Mouse (Mus musculus) granulocyte monocyte progenitor cell, adult 5-6 weeks (primary cell): ENCODE measurements around the gene Tigd3. TPM values are rescaled to one million over a fixed set of nuclear protein-coding genes. Genes with fewer than 3 reads are reported as not detected.
A peak's percentile ranks its signal among the peaks of the same experiment; 100 is the strongest.

Experiments used
- ATAC-seq: replicated peaks from 2 replicates; pipeline ENCODE4 v1.8.0; 2016; ENCODE audit warnings: mild to moderate bottlenecking, moderate TSS enrichment, inconsistent platforms; ENCODE audit not compliant: poor library complexity, severe bottlenecking
- total RNA-seq, 2 experiments: library from RNA; stranded (forward) in 1 of 2; stranded (reverse) in 1 of 2; fragments of 200-712, 200-1000 nt in 1 of 2; fragments of >200 nt in 1 of 2; fragmentation: Nextera tagmentation in 1 of 2; gene quantifications; 2 replicates each; pipeline ENCODE4 v1.2.3; 2014 to 2017

Tigd3 gene
- total RNA-seq, 2 experiments from 2014 or later, result 1.1 to 4.4 TPM

- peak; percentile 7 for ATAC-seq
Observed at GRCm38 (mm10) chr19:5848826-5849672, 44.9 kb downstream of the Tigd3 start.

GRCm38 (mm10) chr19:5848032-5848825 is 45.7 kb downstream of the Tigd3 start:
- ATAC-seq, result no peak

- no peak for ATAC-seq
Observed at GRCm38 (mm10) chr19:5847306-5847796, 46.6 kb downstream of the Tigd3 start.

- ATAC-seq, result peak; percentile 17
Observed at GRCm38 (mm10) chr19:5846557-5847305, 47.2 kb downstream of the Tigd3 start.

GRCm38 (mm10) chr19:5846154-5846553 is 47.8 kb downstream of the Tigd3 start:
- no peak for ATAC-seq

- ATAC-seq, result peak; percentile 23
Observed at GRCm38 (mm10) chr19:5845319-5846135, 48.4 kb downstream of the Tigd3 start.

- ATAC-seq, result peak; percentile 13
Observed at GRCm38 (mm10) chr19:5844831-5845318, 49.1 kb downstream of the Tigd3 start.

- no peak for ATAC-seq
Observed at GRCm38 (mm10) chr19:5843781-5844691, 49.9 kb downstream of the Tigd3 start.

GRCm38 (mm10) chr19:5842785-5843730 is 50.9 kb downstream of the Tigd3 start:
- ATAC-seq, result 0 out of 2 replicates have a peak, but pooled peaks have one; percentile 2

- ATAC-seq, result no peak
Observed at GRCm38 (mm10) chr19:5841999-5842784, 51.8 kb downstream of the Tigd3 start.

- no peak for ATAC-seq
Observed at GRCm38 (mm10) chr19:5841389-5841946, 52.5 kb downstream of the Tigd3 start.

Other genes starting within 250 kb of the Tigd3 start
Only the 30 nearest of the 31 such genes appear.
- gene Sipa1, start 230.4 kb downstream of the Tigd3 start, total RNA-seq (2014; fragmentation: Nextera tagmentation), result 56.8 and 65.9 TPM in 2 replicates
- 17.3 and 20.8 TPM in 2 replicates for gene Sipa1, start 230.4 kb downstream of the Tigd3 start, total RNA-seq (2017)
- 23.0 and 30.4 TPM in 2 replicates for gene Map3k11, start 205.4 kb downstream of the Tigd3 start, total RNA-seq (2014; fragmentation: Nextera tagmentation)
- 21.9 and 22.2 TPM in 2 replicates for gene Map3k11, start 205.4 kb downstream of the Tigd3 start, total RNA-seq (2017)
- 35.2 and 46.8 TPM in 2 replicates for gene Pcnx3, start 205.2 kb downstream of the Tigd3 start, total RNA-seq (2014; fragmentation: Nextera tagmentation)
- 12.6 and 22.7 TPM in 2 replicates for gene Pcnx3, start 205.2 kb downstream of the Tigd3 start, total RNA-seq (2017)
- gene Kcnk7, start 189.8 kb downstream of the Tigd3 start, total RNA-seq (2014; fragmentation: Nextera tagmentation), result not detected in 2 replicates
- gene Kcnk7, start 189.8 kb downstream of the Tigd3 start, total RNA-seq (2017), result not detected in 2 replicates
- gene Ehbp1l1, start 167.8 kb downstream of the Tigd3 start, total RNA-seq (2014; fragmentation: Nextera tagmentation), result 23.2 and 29.5 TPM in 2 replicates
- gene Ehbp1l1, start 167.8 kb downstream of the Tigd3 start, total RNA-seq (2017), result 30.6 and 41.6 TPM in 2 replicates
- 37.4 and 41.7 TPM in 2 replicates for gene Fam89b, start 164.5 kb downstream of the Tigd3 start, total RNA-seq (2014; fragmentation: Nextera tagmentation)
- 20.9 and 31.8 TPM in 2 replicates for gene Fam89b, start 164.5 kb downstream of the Tigd3 start, total RNA-seq (2017)
- gene Ltbp3, start 153.2 kb downstream of the Tigd3 start, total RNA-seq (2014; fragmentation: Nextera tagmentation), result 1.8 and 16.0 TPM in 2 replicates
- 3.7 and 3.9 TPM in 2 replicates for gene Ltbp3, start 153.2 kb downstream of the Tigd3 start, total RNA-seq (2017)
- 40.9 and 47.7 TPM in 2 replicates for gene Scyl1, start 122.7 kb downstream of the Tigd3 start, total RNA-seq (2014; fragmentation: Nextera tagmentation)
- 22.8 and 23.3 TPM in 2 replicates for gene Scyl1, start 122.7 kb downstream of the Tigd3 start, total RNA-seq (2017)
- gene Frmd8, start 18.9 kb downstream of the Tigd3 start, total RNA-seq (2014; fragmentation: Nextera tagmentation), result 17.9 and 25.4 TPM in 2 replicates
- 19.0 and 28.4 TPM in 2 replicates for gene Frmd8, start 18.9 kb downstream of the Tigd3 start, total RNA-seq (2017)
- 38.2 and 44.5 TPM in 2 replicates for gene Slc25a45, start 16.3 kb downstream of the Tigd3 start, total RNA-seq (2014; fragmentation: Nextera tagmentation)
- 35.5 and 35.6 TPM in 2 replicates for gene Slc25a45, start 16.3 kb downstream of the Tigd3 start, total RNA-seq (2017)
- 97.3 and 126 TPM in 2 replicates for gene Dpf2, start 18.9 kb upstream of the Tigd3 start, total RNA-seq (2014; fragmentation: Nextera tagmentation)
- gene Dpf2, start 18.9 kb upstream of the Tigd3 start, total RNA-seq (2017), result 62.7 and 108 TPM in 2 replicates
- gene Cdc42ep2, start 30.7 kb upstream of the Tigd3 start, total RNA-seq (2014; fragmentation: Nextera tagmentation), result 0.23 TPM in 1 of 2 replicates, not detected in the other
- gene Cdc42ep2, start 30.7 kb upstream of the Tigd3 start, total RNA-seq (2017), result not detected in 2 replicates
- gene Pola2, start 70.1 kb upstream of the Tigd3 start, total RNA-seq (2014; fragmentation: Nextera tagmentation), result 122 and 129 TPM in 2 replicates
- gene Pola2, start 70.1 kb upstream of the Tigd3 start, total RNA-seq (2017), result 56.9 and 64.9 TPM in 2 replicates
- gene Slc22a20, start 92.0 kb upstream of the Tigd3 start, total RNA-seq (2014; fragmentation: Nextera tagmentation), result not detected in 2 replicates
- gene Slc22a20, start 92.0 kb upstream of the Tigd3 start, total RNA-seq (2017), result not detected in 2 replicates
- gene Capn1, start 121.7 kb upstream of the Tigd3 start, total RNA-seq (2014; fragmentation: Nextera tagmentation), result 35.2 and 38.6 TPM in 2 replicates
- gene Capn1, start 121.7 kb upstream of the Tigd3 start, total RNA-seq (2017), result 32.2 and 37.7 TPM in 2 replicates
- 33.6 and 46.5 TPM in 2 replicates for gene Syvn1, start 152.4 kb upstream of the Tigd3 start, total RNA-seq (2014; fragmentation: Nextera tagmentation)
- gene Syvn1, start 152.4 kb upstream of the Tigd3 start, total RNA-seq (2017), result 3.8 and 8.2 TPM in 2 replicates
- 39.7 and 52.3 TPM in 2 replicates for gene Mrpl49, start 163.6 kb upstream of the Tigd3 start, total RNA-seq (2014; fragmentation: Nextera tagmentation)
- gene Mrpl49, start 163.6 kb upstream of the Tigd3 start, total RNA-seq (2017), result 45.2 and 46.1 TPM in 2 replicates
- 2,326 and 2,717 TPM in 2 replicates for gene Fau, start 163.7 kb upstream of the Tigd3 start, total RNA-seq (2014; fragmentation: Nextera tagmentation)
- gene Fau, start 163.7 kb upstream of the Tigd3 start, total RNA-seq (2017), result 1,639 and 2,001 TPM in 2 replicates
- 5.0 and 17.6 TPM in 2 replicates for gene Znhit2, start 167.0 kb upstream of the Tigd3 start, total RNA-seq (2014; fragmentation: Nextera tagmentation)
- gene Znhit2, start 167.0 kb upstream of the Tigd3 start, total RNA-seq (2017), result 13.7 and 17.6 TPM in 2 replicates
- gene Tm7sf2, start 174.2 kb upstream of the Tigd3 start, total RNA-seq (2014; fragmentation: Nextera tagmentation), result 14.4 and 19.3 TPM in 2 replicates
- 3.4 and 4.0 TPM in 2 replicates for gene Tm7sf2, start 174.2 kb upstream of the Tigd3 start, total RNA-seq (2017)
- 33.1 and 44.0 TPM in 2 replicates for gene Vps51, start 183.1 kb upstream of the Tigd3 start, total RNA-seq (2014; fragmentation: Nextera tagmentation)
- 48.0 and 48.5 TPM in 2 replicates for gene Vps51, start 183.1 kb upstream of the Tigd3 start, total RNA-seq (2017)
- not detected in 2 replicates for gene Tmem262, start 185.9 kb upstream of the Tigd3 start, total RNA-seq (2014; fragmentation: Nextera tagmentation)
- gene Tmem262, start 185.9 kb upstream of the Tigd3 start, total RNA-seq (2017), result not detected in 2 replicates
- not detected in 2 replicates for gene Gm28374, start 188.1 kb upstream of the Tigd3 start, total RNA-seq (2014; fragmentation: Nextera tagmentation)
- gene Gm28374, start 188.1 kb upstream of the Tigd3 start, total RNA-seq (2017), result not detected in 2 replicates
- 11.9 and 21.6 TPM in 2 replicates for gene Zfpl1, start 190.8 kb upstream of the Tigd3 start, total RNA-seq (2014; fragmentation: Nextera tagmentation)
- 19.9 and 30.2 TPM in 2 replicates for gene Zfpl1, start 190.8 kb upstream of the Tigd3 start, total RNA-seq (2017)
- gene Cdca5, start 190.8 kb upstream of the Tigd3 start, total RNA-seq (2014; fragmentation: Nextera tagmentation), result 39.0 and 43.6 TPM in 2 replicates
- gene Cdca5, start 190.8 kb upstream of the Tigd3 start, total RNA-seq (2017), result 34.8 and 42.1 TPM in 2 replicates
- 2.7 TPM in 1 of 2 replicates, not detected in the other for gene AC131692.1, start 200.3 kb upstream of the Tigd3 start, total RNA-seq (2014; fragmentation: Nextera tagmentation)
- 2.2 TPM in 1 of 2 replicates, not detected in the other for gene AC131692.1, start 200.3 kb upstream of the Tigd3 start, total RNA-seq (2017)
- gene Naaladl1, start 211.6 kb upstream of the Tigd3 start, total RNA-seq (2014; fragmentation: Nextera tagmentation), result 0.28 and 1.1 TPM in 2 replicates
- gene Naaladl1, start 211.6 kb upstream of the Tigd3 start, total RNA-seq (2017), result not detected in 2 replicates
- 8.5 and 10.2 TPM in 2 replicates for gene Sac3d1, start 224.5 kb upstream of the Tigd3 start, total RNA-seq (2014; fragmentation: Nextera tagmentation)
- 5.9 and 7.2 TPM in 2 replicates for gene Sac3d1, start 224.5 kb upstream of the Tigd3 start, total RNA-seq (2017)
- gene Snx15, start 234.2 kb upstream of the Tigd3 start, total RNA-seq (2014; fragmentation: Nextera tagmentation), result 31.2 and 31.3 TPM in 2 replicates
- gene Snx15, start 234.2 kb upstream of the Tigd3 start, total RNA-seq (2017), result 9.7 and 11.2 TPM in 2 replicates
- gene Batf2, start 246.8 kb upstream of the Tigd3 start, total RNA-seq (2014; fragmentation: Nextera tagmentation), result 5.1 TPM in 1 of 2 replicates, not detected in the other
- gene Batf2, start 246.8 kb upstream of the Tigd3 start, total RNA-seq (2017), result 0.77 and 2.3 TPM in 2 replicates